In the genomic region with DNA sequence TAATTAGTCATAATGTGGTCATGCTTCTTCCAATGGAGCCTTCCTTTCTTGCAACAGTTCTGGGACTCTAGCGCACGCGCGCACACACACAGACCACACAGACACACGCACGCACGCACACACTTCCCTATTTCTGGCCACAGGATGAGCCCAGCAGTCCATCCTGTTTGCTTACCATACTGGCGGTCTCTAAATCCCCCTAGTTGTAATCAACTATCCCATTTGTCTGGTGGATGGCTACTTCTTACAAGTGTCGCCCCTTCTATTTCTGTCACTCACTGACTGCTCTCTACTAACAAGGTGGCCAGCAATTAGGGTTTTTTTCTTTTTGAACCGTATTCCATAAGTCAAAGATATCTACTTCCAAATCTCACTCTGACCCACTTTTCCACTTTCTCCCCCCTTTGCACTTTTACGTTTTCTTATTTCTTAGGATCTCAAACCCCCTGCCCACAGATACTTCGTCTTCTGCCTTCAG, we compare ENCODE assay signal across 8 mouse cellular contexts. TPM values are rescaled to one million over a fixed set of nuclear protein-coding genes. Genes with fewer than 3 reads are reported as not detected.
A peak's percentile ranks its signal among the peaks of the same experiment; 100 is the strongest.
DNase-seq lines count a peak whose midpoint lies in the region; ATAC-seq lines count a peak whose summit lies in the region.

No protein-coding gene starts in this region.

- ATAC-seq in liver, embryonic 13.5 days (ENCODE audit: low read depth) = no peak
- ATAC-seq in monocyte, adult 5-6 weeks (replicated peaks; ENCODE audit: insufficient number of reproducible peaks, low FRiP score, low TSS enrichment, poor library complexity, severe bottlenecking) = peak; percentile 75

- peak overlapping the region; percentile 97 for H3K9ac ChIP-seq in liver, embryonic 13.5 days

- H3K4me1 ChIP-seq in liver, embryonic 13.5 days (replicated peaks) = peaks cover 75% of the 10 kb centered on the region

- WGBS in liver, embryonic 13.5 days (ENCODE audit: insufficient replicate concordance) = 11% methylated on average over 12 of the region's 12 CpGs

- no peaks in the 10 kb centered on the region for H3K9me3 ChIP-seq in liver, embryonic 13.5 days (replicated peaks)

- H3K27ac ChIP-seq in liver, embryonic 13.5 days = peak overlapping the region; percentile 96

- peak overlapping the region; percentile 99 for H3K4me2 ChIP-seq in liver, embryonic 13.5 days

- no peaks in the 10 kb centered on the region for H3K27me3 ChIP-seq in liver, embryonic 13.5 days

- no peaks in the 10 kb centered on the region for H3K36me3 ChIP-seq in liver, embryonic 13.5 days

- H3K4me3 ChIP-seq in liver, embryonic 13.5 days (replicated peaks) = peak overlapping the region; percentile 92

- DNase-seq in retina, postnatal 1 day = peak; percentile 65
- DNase-seq in retina, embryonic 14.5 days (ENCODE audit: low spot score) = no peak
- peak; percentile 32 for DNase-seq in adrenal gland, postnatal 25 days
- peak; percentile 15 to 33 for DNase-seq in frontal cortex, postnatal 36 days (ENCODE audit: low spot score in 2 of 2)
- DNase-seq in kidney, adult 18-20 months = peak; percentile 39
- no peak for DNase-seq in liver, embryonic 13.5 days
- no peak for DNase-seq in natural killer cell, adult 2 months (ENCODE audit: low spot score in 2 of 2)

RNA-seq across cellular contexts. Expression of a gene that starts 0.3 kb away (rescaled TPM):
- 40.8 and 51.1 TPM in 2 replicates for total RNA-seq in adrenal gland, postnatal 25 days (2021)
- polyA plus RNA-seq in liver, embryonic 13.5 days (2015; fragmentation: Nextera tagmentation; extraction: Ambion mirVana) = 5.9 and 6.3 TPM in 2 replicates
- total RNA-seq in monocyte, adult 5-6 weeks (2017) = 15.2 to 48.6 TPM (median 24.2 TPM) in 3 replicates

RNA-seq across cellular contexts. Expression of a gene that starts 11.3 kb away (rescaled TPM):
- 1.1 and 1.4 TPM in 2 replicates for total RNA-seq in adrenal gland, postnatal 25 days (2021)
- polyA plus RNA-seq in liver, embryonic 13.5 days (2015; fragmentation: Nextera tagmentation; extraction: Ambion mirVana) = 0.37 and 0.44 TPM in 2 replicates
- total RNA-seq in monocyte, adult 5-6 weeks (2017) = 2.5 to 6.1 TPM (median 5.2 TPM) in 3 replicates

RNA-seq across cellular contexts. Expression of a gene that starts 45.4 kb away (rescaled TPM):
- 225 and 315 TPM in 2 replicates for total RNA-seq in adrenal gland, postnatal 25 days (2021)
- polyA plus RNA-seq in liver, embryonic 13.5 days (2015; fragmentation: Nextera tagmentation; extraction: Ambion mirVana) = 184 and 209 TPM in 2 replicates
- 31.8 to 48.7 TPM (median 44.4 TPM) in 3 replicates for total RNA-seq in monocyte, adult 5-6 weeks (2017)

Comparison
In these comparisons a context has a peak if more than half of its experiments do, and no peak if none do; other contexts are left out.
1. DNase-seq: peak in retina, postnatal 1 day (single experiment), adrenal gland, postnatal 25 days (single experiment), frontal cortex, postnatal 36 days (2 of 2) and kidney, adult 18-20 months (single experiment); none in retina, embryonic 14.5 days (single experiment), liver, embryonic 13.5 days (single experiment) and natural killer cell, adult 2 months (0 of 2).